Mouse (Mus musculus) kidney, embryonic 15.5 days (tissue): ENCODE data around the gene Nid1. TPM values are rescaled to one million over a fixed set of nuclear protein-coding genes. Genes with fewer than 3 reads are reported as not detected.

ENCODE experiments used
- ATAC-seq: fragments of 200-750 bp; cut with Nextera tagmentation; replicated peaks from 2 replicates; pipeline ENCODE4 v1.8.0; 2017; ENCODE audit warnings: moderate TSS enrichment; ENCODE audit not compliant: low FRiP score
- H3K27ac ChIP-seq: fragments of 300-500 bp; sonication (generic); 2 replicates; pipeline ENCODE4 v1.5.1; 2015; ENCODE audit warnings: mild to moderate bottlenecking, inconsistent platforms
- H3K27me3 ChIP-seq: fragments of 300-500 bp; sonication (generic); 2 replicates; pipeline ENCODE4 v1.6.1; 2015; ENCODE audit warnings: inconsistent platforms
- H3K36me3 ChIP-seq: fragments of 300-500 bp; sonication (generic); 2 replicates; pipeline ENCODE4 v1.6.1; 2015; ENCODE audit warnings: inconsistent platforms
- H3K4me1 ChIP-seq: fragments of 300-500 bp; sonication (generic); 2 replicates; pipeline ENCODE4 v1.6.1; 2015; ENCODE audit warnings: inconsistent platforms
- H3K4me2 ChIP-seq: fragments of 300-500 bp; sonication (generic); 2 replicates; pipeline ENCODE4 v1.6.1; 2015; ENCODE audit warnings: moderate library complexity, mild to moderate bottlenecking, inconsistent platforms
- H3K4me3 ChIP-seq: fragments of 300-500 bp; sonication (generic); replicated peaks from 2 replicates; pipeline ENCODE4 v1.5.1; 2015; ENCODE audit warnings: mild to moderate bottlenecking, inconsistent platforms
- H3K9ac ChIP-seq: fragments of 300-500 bp; sonication (generic); 2 replicates; pipeline ENCODE4 v1.6.1; 2015; ENCODE audit warnings: mild to moderate bottlenecking, inconsistent platforms
- H3K9me3 ChIP-seq: fragments of 300-500 bp; sonication (generic); replicated peaks from 2 replicates; pipeline ENCODE4 v1.6.1; 2016; ENCODE audit warnings: inconsistent platforms
- WGBS: fragments of 180-500 bp; shearing (Covaris S2); methylation state at CpG from one replicate; pipeline ENCODE4 v1.1.7; 2015; ENCODE audit warnings: mixed read lengths; 5-methylcytosine and 5-hydroxymethylcytosine counted together
- polyA plus RNA-seq: library from polyadenylated mRNA; unstranded; fragments of >200 nt; fragmentation: Nextera tagmentation; extraction: Ambion mirVana; gene quantifications from 2 replicates; pipeline ENCODE4 v1.2.1, GENCODE M21; 2015

The Nid1 gene
- polyA plus RNA-seq, 1 experiment from 2014 or later = 104 TPM

DNA sequence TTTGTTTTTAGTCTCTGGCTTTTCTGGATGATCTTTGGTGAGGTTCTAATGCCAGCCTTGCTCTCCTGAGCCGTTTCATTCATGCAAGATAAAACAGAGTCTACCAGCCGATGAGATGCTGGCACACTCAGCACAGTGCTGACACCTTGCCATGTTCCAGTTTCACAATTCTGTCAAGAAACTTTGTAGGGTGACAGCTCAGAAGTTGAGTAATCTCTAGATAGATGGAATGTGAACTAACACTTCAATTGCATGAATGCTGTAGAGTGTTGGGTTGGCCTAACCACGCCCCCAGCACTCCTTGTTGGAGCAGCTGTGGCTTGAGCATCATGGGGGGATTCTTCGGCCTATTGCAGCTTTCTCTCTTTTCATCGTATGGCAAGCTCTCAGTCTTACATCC lies 69.2 kb downstream of the Nid1 start:
- no peak overlapping the region for H3K4me3 ChIP-seq
- no peak overlapping the region for H3K4me2 ChIP-seq
- WGBS = 87% methylated on average over 5 of the region's 5 CpGs
- ATAC-seq = no peak
- H3K27ac ChIP-seq = no peak overlapping the region
- no peak overlapping the region for H3K9ac ChIP-seq
- no peaks in the 10 kb centered on the region for H3K9me3 ChIP-seq
- H3K27me3 ChIP-seq = no peaks in the 10 kb centered on the region
- H3K36me3 ChIP-seq = peaks cover 55% of the 10 kb centered on the region
- peaks cover 22% of the 10 kb centered on the region for H3K4me1 ChIP-seq

- Histone ChIP-seq H3K27ac (no peak overlapping the region), H3K4me1 (no peaks in the 10 kb centered on the region), H3K9me3 (0 out of 2 replicates have a peak, but pooled peaks cover 3% of the 10 kb centered on the region), H3K27me3 (no peaks in the 10 kb centered on the region), H3K36me3 (peaks cover 4% of the 10 kb centered on the region), H3K9ac (no peak overlapping the region), H3K4me3 (no peak overlapping the region), H3K4me2 (no peak overlapping the region)
- ATAC-seq = no peak
- 68% methylated on average over 4 of the region's 4 CpGs for WGBS
Measured at GRCm38 (mm10) chr13:13514861-13515260, 77.5 kb downstream of the Nid1 start.

- no peaks in the 10 kb centered on the region for H3K36me3 ChIP-seq
- peak; percentile 62 for ATAC-seq
- 45% methylated on average over 17 of the region's 17 CpGs for WGBS
- H3K9me3 ChIP-seq = 0 out of 2 replicates have a peak, but pooled peaks cover 3% of the 10 kb centered on the region
- no peak overlapping the region for H3K4me3 ChIP-seq
- H3K4me2 ChIP-seq = peak overlapping the region; percentile 34; the same call in 1 of the 2 replicates
- H3K4me1 ChIP-seq = no peaks in the 10 kb centered on the region
- H3K27me3 ChIP-seq = no peaks in the 10 kb centered on the region
- H3K9ac ChIP-seq = no peak overlapping the region
- no peak overlapping the region for H3K27ac ChIP-seq
Measured at GRCm38 (mm10) chr13:13516376-13517225, 79.2 kb downstream of the Nid1 start.

- 0 out of 2 replicates have a peak, but pooled peaks cover 3% of the 10 kb centered on the region for H3K9me3 ChIP-seq
- no peaks in the 10 kb centered on the region for H3K36me3 ChIP-seq
- no peak overlapping the region for H3K9ac ChIP-seq
- no peak for ATAC-seq
- no peak overlapping the region for H3K27ac ChIP-seq
- H3K27me3 ChIP-seq = no peaks in the 10 kb centered on the region
- H3K4me2 ChIP-seq = no peak overlapping the region
- H3K4me1 ChIP-seq = no peaks in the 10 kb centered on the region
- H3K4me3 ChIP-seq = no peak overlapping the region
- WGBS = 86% methylated on average over 7 of the region's 7 CpGs
Measured at GRCm38 (mm10) chr13:13518114-13518513, 80.8 kb downstream of the Nid1 start.

- peaks cover 5% of the 10 kb centered on the region for H3K4me1 ChIP-seq
- ATAC-seq = no peak
- H3K4me2 ChIP-seq = no peak overlapping the region
- no peak overlapping the region for H3K27ac ChIP-seq
- no peaks in the 10 kb centered on the region for H3K36me3 ChIP-seq
- 94% methylated on average over 5 of the region's 5 CpGs for WGBS
- H3K9ac ChIP-seq = no peak overlapping the region
- H3K4me3 ChIP-seq = no peak overlapping the region
- H3K27me3 ChIP-seq = no peaks in the 10 kb centered on the region
- 0 out of 2 replicates have a peak, but pooled peaks cover 3% of the 10 kb centered on the region for H3K9me3 ChIP-seq
Measured at GRCm38 (mm10) chr13:13520436-13520835, 83.1 kb downstream of the Nid1 start.

GRCm38 (mm10) chr13:13523625-13524584 lies 86.6 kb downstream of the Nid1 start:
- peaks cover 5% of the 10 kb centered on the region for H3K4me1 ChIP-seq
- 77% methylated on average over 9 of the region's 9 CpGs for WGBS
- H3K4me2 ChIP-seq = no peak overlapping the region
- H3K9ac ChIP-seq = no peak overlapping the region
- ATAC-seq = peak; percentile 49; the same call in 1 of the 2 replicates
- H3K27me3 ChIP-seq = no peaks in the 10 kb centered on the region
- no peaks in the 10 kb centered on the region for H3K9me3 ChIP-seq
- H3K36me3 ChIP-seq = no peaks in the 10 kb centered on the region
- no peak overlapping the region for H3K27ac ChIP-seq
- no peak overlapping the region for H3K4me3 ChIP-seq

DNA sequence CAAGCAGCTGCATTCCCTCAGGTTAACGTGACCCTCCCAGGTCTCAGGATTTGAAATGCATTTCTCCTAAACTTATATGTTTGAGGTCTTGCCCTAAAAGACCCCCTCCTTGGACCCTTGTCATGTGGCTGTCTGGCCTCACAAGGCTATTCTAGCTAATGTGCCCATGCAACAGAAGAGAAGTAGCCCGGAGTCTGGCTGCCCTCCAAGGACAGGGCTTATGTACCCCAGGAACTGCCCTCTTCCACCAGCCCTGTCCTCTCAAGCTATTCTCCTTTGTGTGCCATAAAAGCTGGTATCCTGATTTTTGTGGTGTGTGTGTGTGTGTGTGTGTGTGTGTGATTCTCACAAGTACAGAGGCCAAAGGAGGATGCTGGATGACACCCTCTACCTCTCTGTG lies 87.9 kb downstream of the Nid1 start:
- no peaks in the 10 kb centered on the region for H3K27me3 ChIP-seq
- no peak overlapping the region for H3K27ac ChIP-seq
- no peaks in the 10 kb centered on the region for H3K9me3 ChIP-seq
- H3K4me3 ChIP-seq = no peak overlapping the region
- 78% methylated on average over 2 of the region's 2 CpGs for WGBS
- peaks cover 5% of the 10 kb centered on the region for H3K4me1 ChIP-seq
- no peaks in the 10 kb centered on the region for H3K36me3 ChIP-seq
- no peak overlapping the region for H3K9ac ChIP-seq
- ATAC-seq = no peak
- no peak overlapping the region for H3K4me2 ChIP-seq

- WGBS = 88% methylated on average over 5 of the region's 5 CpGs
- H3K4me3 ChIP-seq = no peak overlapping the region
Measured at GRCm38 (mm10) chr13:13525877-13526276, 88.5 kb downstream of the Nid1 start.

GRCm38 (mm10) chr13:13529115-13529542 lies 91.8 kb downstream of the Nid1 start:
- ATAC-seq = no peak; the same call in 1 of the 2 replicates
- no peaks in the 10 kb centered on the region for H3K27me3 ChIP-seq
- no peaks in the 10 kb centered on the region for H3K36me3 ChIP-seq
- peaks cover 3% of the 10 kb centered on the region for H3K4me1 ChIP-seq
- H3K9me3 ChIP-seq = no peaks in the 10 kb centered on the region
- H3K27ac ChIP-seq = no peak overlapping the region
- no peak overlapping the region for H3K4me2 ChIP-seq
- H3K9ac ChIP-seq = no peak overlapping the region
- 62% methylated on average over 11 of the region's 11 CpGs for WGBS
- no peak overlapping the region for H3K4me3 ChIP-seq

More at GRCm38 (mm10) chr13:13525877-13526276, 88.5 kb downstream of the Nid1 start:
- no peaks in the 10 kb centered on the region for H3K36me3 ChIP-seq
- H3K27ac ChIP-seq = no peak overlapping the region
- H3K4me1 ChIP-seq = peaks cover 5% of the 10 kb centered on the region
- no peak overlapping the region for H3K9ac ChIP-seq
- H3K9me3 ChIP-seq = no peaks in the 10 kb centered on the region
- H3K27me3 ChIP-seq = no peaks in the 10 kb centered on the region
- ATAC-seq = no peak
- no peak overlapping the region for H3K4me2 ChIP-seq

- H3K9me3 ChIP-seq = no peaks in the 10 kb centered on the region
- no peak overlapping the region for H3K9ac ChIP-seq
- H3K27me3 ChIP-seq = no peaks in the 10 kb centered on the region
- WGBS = 94% methylated on average over 4 of the region's 4 CpGs
- no peaks in the 10 kb centered on the region for H3K36me3 ChIP-seq
- H3K27ac ChIP-seq = no peak overlapping the region
- H3K4me1 ChIP-seq = peaks cover 12% of the 10 kb centered on the region
- no peak overlapping the region for H3K4me2 ChIP-seq
- ATAC-seq = no peak
- H3K4me3 ChIP-seq = no peak overlapping the region
Measured at GRCm38 (mm10) chr13:13530913-13531312, 93.6 kb downstream of the Nid1 start.

GRCm38 (mm10) chr13:13531923-13532322 lies 94.6 kb downstream of the Nid1 start:
- no peak overlapping the region for H3K9ac ChIP-seq
- no peaks in the 10 kb centered on the region for H3K36me3 ChIP-seq
- H3K27ac ChIP-seq = no peak overlapping the region

DNA sequence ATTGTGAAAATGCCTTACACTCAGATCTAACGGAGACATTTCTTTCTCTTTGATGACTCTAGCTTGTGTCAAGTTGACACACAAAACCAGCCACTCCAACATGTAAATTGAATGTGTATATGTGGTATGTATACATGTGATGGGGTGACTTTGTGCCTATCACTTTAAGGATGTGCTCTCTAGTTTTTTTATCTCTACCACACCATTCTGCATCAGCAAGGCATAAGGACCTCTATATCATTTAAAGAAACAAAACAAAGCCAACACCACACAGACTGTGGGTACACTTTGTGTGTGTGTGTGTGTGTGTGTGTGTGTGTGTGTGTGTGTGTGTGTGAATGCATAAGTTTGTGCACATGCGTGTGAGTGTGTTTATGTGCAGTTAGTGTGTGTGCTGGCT lies 99.2 kb downstream of the Nid1 start:
- no peak overlapping the region for H3K9ac ChIP-seq
- no peak overlapping the region for H3K4me2 ChIP-seq
- 81% methylated on average over 2 of the region's 2 CpGs for WGBS
- no peak for ATAC-seq
- no peaks in the 10 kb centered on the region for H3K27me3 ChIP-seq
- H3K27ac ChIP-seq = 0 out of 2 replicates have a peak overlapping the region, but pooled peaks have one; percentile 9
- peaks cover 18% of the 10 kb centered on the region for H3K4me1 ChIP-seq
- no peaks in the 10 kb centered on the region for H3K9me3 ChIP-seq
- no peaks in the 10 kb centered on the region for H3K36me3 ChIP-seq
- no peak overlapping the region for H3K4me3 ChIP-seq

More at GRCm38 (mm10) chr13:13531923-13532322, 94.6 kb downstream of the Nid1 start:
- Histone ChIP-seq H3K27me3 (no peaks in the 10 kb centered on the region), H3K4me1 (peaks cover 12% of the 10 kb centered on the region), H3K4me3 (no peak overlapping the region), H3K4me2 (no peak overlapping the region), H3K9me3 (no peaks in the 10 kb centered on the region)
- no peak for ATAC-seq
- WGBS = 90% methylated on average over 7 of the region's 7 CpGs
